Mouse (Mus musculus): Measurements from ENCODE around the gene Upk1a. TPM values are rescaled to one million over a fixed set of nuclear protein-coding genes. Genes with fewer than 3 reads are reported as not detected.

The Upk1a gene
- total and polyA plus RNA-seq, 3 experiments = 0.47 to 10.9 (median 1.8) TPM

GRCm38 (mm10) chr7:30613529-30614112 lies 974 bp upstream of the Upk1a start:
- in situ Hi-C loops (cut with MboI; ENCODE audit: low pct_ligation_motif_present, low pct_unique_long_range_greater_than_20kb, low sequenced_read_pairs) = no loop called here
- peaks cover 27 to 46% of the 10 kb centered on the region in 2 experiments for H3K36me3 ChIP-seq (replicated peaks in 1 of 2; ENCODE audit: control insufficient read depth in 1 of 2, insufficient read depth in 1 of 2, low read length in 1 of 2)

GRCm38 (mm10) chr7:30610043-30610442 lies 2.6 kb downstream of the Upk1a start:
- no peak for DNase-seq (ENCODE audit: extremely low read depth)
- no peaks in the 10 kb centered on the region for H3K27me3 ChIP-seq (replicated peaks)
- no peak overlapping the region for H3K4me3 ChIP-seq (replicated peaks in 1 of 3; ENCODE audit: low read depth in 2 of 3, low read length in 2 of 3, poor library complexity in 1 of 3)
- H3K36me3 ChIP-seq (replicated peaks in 1 of 2; ENCODE audit: control insufficient read depth in 1 of 2, insufficient read depth in 1 of 2, low read length in 1 of 2) = peaks cover 0 to 12% of the 10 kb centered on the region in 2 experiments
- no peak overlapping the region for H3K9ac ChIP-seq (ENCODE audit: insufficient read depth, low read depth)
- H3K27ac ChIP-seq (ENCODE audit: insufficient read depth, low read depth) = no peak overlapping the region
- no peak overlapping the region for H3K4me2 ChIP-seq (ENCODE audit: insufficient read depth, low read depth, poor library complexity, severe bottlenecking)
- dilution Hi-C loops (cut with MboI; ENCODE audit: extremely low pct_ligation_motif_present, extremely low pct_unique_long_range_greater_than_20kb, low sequenced_read_pairs) (no loop called here), in situ Hi-C loops (cut with MboI; ENCODE audit: low pct_ligation_motif_present, low pct_unique_long_range_greater_than_20kb, low sequenced_read_pairs) (no loop called here)
- H3K4me1 ChIP-seq (ENCODE audit: control insufficient read depth in 1 of 2, insufficient read depth in 2 of 2) = peaks cover 8 to 31% of the 10 kb centered on the region in 2 experiments
- no peaks in the 10 kb centered on the region for H3K9me3 ChIP-seq (replicated peaks; ENCODE audit: low read length)
- no peaks in the 10 kb centered on the region for H3K79me2 ChIP-seq (replicated peaks; ENCODE audit: control insufficient read depth, extremely low read depth, insufficient read depth, poor library complexity, severe bottlenecking)
- TF ChIP-seq SMC3 (IDR thresholded peaks at IDR 0.05; ENCODE audit: low read depth, low read length) = no peak
- TF ChIP-seq MYC (IDR thresholded peaks at IDR 0.05; ENCODE audit: low read depth, low read length) = no peak
- TF ChIP-seq PAX5 (IDR thresholded peaks at IDR 0.05; ENCODE audit: low read length) = no peak
- no peak for TF ChIP-seq NRF1 (IDR thresholded peaks at IDR 0.05; ENCODE audit: low read depth, low read length)
- no peak for TF ChIP-seq SIN3A (IDR thresholded peaks at IDR 0.05; ENCODE audit: low read length)

More at GRCm38 (mm10) chr7:30613529-30614112, 974 bp upstream of the Upk1a start:
- H3K4me2 ChIP-seq (ENCODE audit: insufficient read depth, low read depth, poor library complexity, severe bottlenecking) = no peak overlapping the region
- no peaks in the 10 kb centered on the region for H3K9me3 ChIP-seq (replicated peaks; ENCODE audit: low read length)
- peak; percentile 63 for DNase-seq (ENCODE audit: extremely low read depth)
- H3K27me3 ChIP-seq (replicated peaks) = no peaks in the 10 kb centered on the region
- H3K27ac ChIP-seq (ENCODE audit: insufficient read depth, low read depth) = no peak overlapping the region
- no peak overlapping the region for H3K9ac ChIP-seq (ENCODE audit: insufficient read depth, low read depth)
- peaks cover 0 to 21% of the 10 kb centered on the region in 2 experiments; a peak in 2 of 4 replicates for H3K4me1 ChIP-seq (ENCODE audit: control insufficient read depth in 1 of 2, insufficient read depth in 2 of 2)
- H3K4me3 ChIP-seq (replicated peaks in 1 of 3; ENCODE audit: low read depth in 2 of 3, low read length in 2 of 3, poor library complexity in 1 of 3) = no peak overlapping the region
- TF ChIP-seq MAFK (IDR thresholded peaks at IDR 0.05; ENCODE audit: insufficient replicate concordance, low read length) (no peak), RAD21 (IDR thresholded peaks at IDR 0.05; ENCODE audit: low read depth, low read length) (peak; percentile 63), CTCF (conservative IDR thresholded peaks at IDR 0.05 in 1 of 2, IDR thresholded peaks at IDR 0.05 in 1 of 2; ENCODE audit: low read depth in 2 of 2, low read length in 2 of 2) (peak; percentile 73 to 84), BHLHE40 (IDR thresholded peaks at IDR 0.05; ENCODE audit: low read depth, low read length) (no peak), RCOR1 (conservative IDR thresholded peaks at IDR 0.05; ENCODE audit: low read depth, low read length) (no peak), SMC3 (IDR thresholded peaks at IDR 0.05; ENCODE audit: low read depth, low read length) (peak; percentile 84), ZC3H11A (IDR thresholded peaks at IDR 0.05; ENCODE audit: low read depth, low read length) (peak; percentile 23; the same call in 1 of the 2 replicates), ZMIZ1 (IDR thresholded peaks at IDR 0.05; ENCODE audit: low read depth, low read length) (no peak), IRF4 (IDR thresholded peaks at IDR 0.05; ENCODE audit: low read depth, low read length) (0 out of 2 replicates have a peak, but pooled peaks have one; percentile 25)
- dilution Hi-C loops (cut with MboI; ENCODE audit: extremely low pct_ligation_motif_present, extremely low pct_unique_long_range_greater_than_20kb, low sequenced_read_pairs) = no loop called here
- no peaks in the 10 kb centered on the region for H3K79me2 ChIP-seq (replicated peaks; ENCODE audit: control insufficient read depth, extremely low read depth, insufficient read depth, poor library complexity, severe bottlenecking)

Measured in CH12.LX (cell line).